Mouse (Mus musculus): Measurements from ENCODE around the gene Kremen2.

Gene Kremen2

GRCm38 (mm10) chr17:23758801-23759200, 13.2 kb upstream of the Kremen2 start:
- DNase-seq: no peak

DNA sequence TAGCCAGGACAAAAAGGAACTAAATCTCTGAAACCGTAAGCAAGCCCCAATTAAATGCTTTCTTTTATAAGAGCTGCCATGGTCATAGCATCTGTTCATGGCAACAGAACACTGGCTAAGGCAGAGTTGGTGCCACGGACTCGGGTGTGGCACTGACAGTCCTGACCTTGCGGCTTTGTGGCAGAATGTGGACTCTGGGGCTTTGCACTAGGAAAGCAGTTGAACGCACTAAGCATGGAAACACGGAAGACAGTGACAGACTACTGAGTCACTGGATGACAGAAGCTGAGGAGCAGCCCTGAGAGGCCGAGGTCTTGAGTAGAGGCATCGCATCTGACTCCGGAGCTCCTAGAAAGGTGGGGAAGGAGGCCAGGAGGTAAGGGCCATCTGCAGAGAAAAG, 11.9 kb upstream of the Kremen2 start:
- DNase-seq: no peak

DNA sequence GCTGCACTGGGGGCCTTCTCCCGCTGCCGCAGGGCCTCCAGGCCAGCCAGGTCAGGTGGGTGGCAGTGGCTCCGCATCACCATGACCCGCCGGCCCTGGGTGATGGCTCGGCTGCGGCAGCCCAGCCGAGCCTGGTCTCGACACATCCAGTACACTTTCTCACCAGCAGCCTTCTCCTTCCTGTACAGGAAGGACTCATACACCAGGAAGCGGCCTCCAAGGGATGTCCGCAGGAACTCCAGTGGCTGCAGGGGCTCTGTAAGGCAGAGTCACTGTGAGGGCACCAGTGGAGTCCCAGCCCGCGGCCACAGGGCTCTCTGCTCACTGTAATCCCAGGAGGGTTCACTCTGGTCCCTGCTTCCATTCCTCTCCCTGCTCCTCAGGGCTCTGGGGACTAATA, 10.1 kb upstream of the Kremen2 start:
- no peak for DNase-seq

DNA sequence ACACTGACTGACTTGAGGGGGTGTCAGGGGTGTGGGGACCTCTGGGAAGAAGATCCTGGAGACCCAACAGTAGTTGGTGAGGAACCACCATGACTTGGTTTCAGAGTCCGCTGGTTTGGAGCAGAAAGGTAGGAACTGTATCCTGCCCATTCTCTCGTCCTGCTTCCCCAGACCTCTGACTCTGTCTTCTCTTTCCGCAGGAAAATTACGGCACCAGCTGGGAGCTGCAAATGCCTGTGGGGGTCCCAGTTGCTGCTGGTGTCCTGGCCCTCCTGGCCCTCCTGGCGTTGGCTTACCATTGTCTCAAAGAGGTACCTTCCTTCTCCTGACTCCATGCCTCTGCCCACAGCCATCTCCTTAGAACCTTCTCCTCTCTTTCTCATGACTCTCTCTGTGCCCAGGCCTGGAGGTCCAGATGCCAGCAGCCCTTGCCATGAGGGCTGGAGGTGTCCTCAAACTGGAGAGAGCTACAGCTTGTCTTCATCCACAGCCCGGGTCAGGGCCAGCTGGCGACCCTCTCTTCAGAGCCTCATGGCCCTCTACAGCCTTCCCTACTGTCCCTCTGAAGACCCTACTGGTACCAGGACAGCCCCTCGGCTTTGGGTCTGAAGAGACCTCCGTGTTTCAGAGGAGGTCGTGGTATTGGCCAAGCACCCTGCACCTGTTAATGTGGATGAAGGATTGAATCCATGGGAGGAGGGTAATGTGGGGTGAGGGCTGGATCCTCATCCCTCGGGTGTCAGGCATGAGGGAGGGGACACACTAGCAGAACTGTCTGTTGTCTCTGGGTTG, 4.0 kb upstream of the Kremen2 start:
- no peak for DNase-seq

- DNase-seq: peak; percentile 90
Observed at GRCm38 (mm10) chr17:23748631-23749391, 3.2 kb upstream of the Kremen2 start.

GRCm38 (mm10) chr17:23748026-23748425, 2.4 kb upstream of the Kremen2 start:
- DNase-seq: no peak

DNA sequence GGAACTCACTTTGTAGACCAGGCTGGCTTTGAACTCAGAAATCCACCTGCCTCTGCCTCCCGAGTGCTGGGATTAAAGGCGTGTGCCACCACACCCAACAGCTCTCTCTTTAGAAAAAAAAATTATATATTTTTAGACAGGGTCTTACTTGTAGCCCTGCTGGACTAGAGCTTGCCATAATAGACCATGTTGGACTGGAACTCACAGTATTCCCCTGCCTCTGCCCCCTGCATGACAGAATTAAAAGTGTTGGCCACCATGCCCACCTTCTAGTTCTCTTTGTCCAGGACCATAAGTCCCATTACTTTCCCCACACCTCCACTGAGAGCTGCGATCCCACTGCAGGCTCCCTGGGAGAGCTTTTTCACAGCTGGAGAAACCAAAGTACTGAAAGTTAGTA, 1.8 kb upstream of the Kremen2 start:
- no peak for DNase-seq

DNA sequence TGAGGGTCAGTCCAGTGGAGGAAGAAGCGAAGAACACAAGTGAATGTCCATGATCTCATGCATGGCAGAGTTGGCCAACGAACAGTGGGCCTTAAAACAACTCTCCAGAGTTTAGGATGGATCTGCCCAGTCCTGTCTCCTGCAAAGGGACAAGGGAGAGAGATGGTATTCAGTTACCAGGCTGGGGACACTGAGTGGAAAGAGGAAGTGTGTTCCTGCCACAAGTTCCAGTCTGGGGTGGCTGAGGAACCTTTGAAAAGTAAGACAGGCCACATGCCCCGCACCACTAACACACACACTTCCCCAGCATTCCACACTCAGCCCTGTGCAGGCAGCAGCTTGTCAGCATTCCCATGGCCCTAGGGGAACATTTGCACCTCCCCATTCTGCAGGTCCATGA, 1.1 kb upstream of the Kremen2 start:
- no peak for DNase-seq

- no peak for DNase-seq
Observed at GRCm38 (mm10) chr17:23746311-23746710, 678 bp upstream of the Kremen2 start.

- DNase-seq: no peak
Observed at GRCm38 (mm10) chr17:23744651-23745050, 982 bp downstream of the Kremen2 start.

- no peak for DNase-seq
Observed at GRCm38 (mm10) chr17:23744076-23744475, 1.6 kb downstream of the Kremen2 start.

GRCm38 (mm10) chr17:23742941-23743340, 2.7 kb downstream of the Kremen2 start:
- no peak for DNase-seq

- peak; percentile 50 for DNase-seq
Observed at GRCm38 (mm10) chr17:23742210-23742793, 3.3 kb downstream of the Kremen2 start.

DNA sequence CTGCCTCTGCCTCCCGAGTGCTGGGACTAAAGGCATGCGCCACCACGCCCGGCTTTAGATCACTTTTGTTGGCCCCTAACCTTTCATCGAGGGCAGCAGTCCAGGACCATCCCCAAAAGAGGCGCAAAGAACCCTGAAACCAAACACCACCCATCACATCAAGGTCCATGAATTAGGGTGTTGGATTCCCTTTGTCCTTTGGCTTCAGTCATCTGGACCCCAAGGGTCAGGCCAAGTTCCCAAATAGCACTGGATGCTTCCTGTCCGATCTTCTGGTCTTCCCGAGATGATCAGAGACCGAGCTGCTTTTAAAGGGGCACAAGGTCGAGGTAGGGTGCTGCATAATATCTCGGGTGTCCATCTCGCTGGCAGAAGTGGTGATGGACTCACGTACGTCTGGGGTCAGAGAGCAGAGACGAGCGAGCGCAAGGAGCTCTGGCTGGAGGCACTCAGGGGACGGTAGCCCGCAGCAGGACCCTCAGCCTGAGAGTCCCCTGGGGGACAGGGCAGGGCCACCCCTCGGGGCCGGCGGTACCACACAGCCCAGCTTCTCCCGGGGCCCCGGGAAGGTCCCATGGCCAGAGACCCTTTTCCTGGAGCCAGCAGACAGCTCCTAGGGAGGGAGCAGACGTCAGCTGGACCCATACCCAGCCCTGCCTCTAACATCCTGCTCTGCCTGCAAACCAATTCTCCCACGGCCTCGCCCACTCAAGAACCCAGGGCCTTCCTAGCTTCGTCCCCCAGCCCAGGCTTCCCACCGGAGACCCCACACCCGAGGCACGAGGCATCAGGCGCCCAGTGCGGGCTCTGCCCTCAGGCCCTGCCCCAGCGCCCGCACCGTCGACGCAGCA, 4.0 kb downstream of the Kremen2 start:
- no peak for DNase-seq

GRCm38 (mm10) chr17:23740598-23741021, 5.0 kb downstream of the Kremen2 start, which contains the start of gene Paqr4:
Gene Paqr4 (minus strand): TSS chr17:23740867.
- DNase-seq: no peak

DNA sequence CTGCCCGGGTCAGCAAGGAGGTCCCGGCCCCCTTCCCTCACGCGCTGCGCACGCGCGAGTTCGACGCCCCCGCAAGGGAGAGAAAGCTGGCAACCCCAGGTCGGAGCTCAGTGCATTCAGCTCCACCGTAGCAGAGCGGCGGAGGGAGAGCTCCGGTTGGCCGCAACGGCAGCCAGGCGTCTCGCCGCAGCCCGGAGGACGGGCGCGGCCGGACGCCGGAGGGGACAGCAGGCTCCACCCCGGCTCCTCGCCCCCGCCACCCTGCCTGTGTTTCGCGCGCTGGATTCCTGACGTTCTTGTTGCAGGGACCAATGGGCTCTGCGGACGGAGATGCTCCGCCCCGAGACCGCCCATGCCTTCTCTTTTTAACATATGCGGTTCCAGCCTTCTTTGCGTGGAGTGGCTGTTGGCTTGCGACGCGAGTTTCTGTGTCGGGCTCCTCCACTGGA, 5.5 kb downstream of the Kremen2 start:
- peak; percentile 96 for DNase-seq

GRCm38 (mm10) chr17:23739202-23740135, 6.2 kb downstream of the Kremen2 start:
- peak; percentile 48 for DNase-seq

- DNase-seq: no peak
Observed at GRCm38 (mm10) chr17:23738836-23739201, 6.8 kb downstream of the Kremen2 start.

DNA sequence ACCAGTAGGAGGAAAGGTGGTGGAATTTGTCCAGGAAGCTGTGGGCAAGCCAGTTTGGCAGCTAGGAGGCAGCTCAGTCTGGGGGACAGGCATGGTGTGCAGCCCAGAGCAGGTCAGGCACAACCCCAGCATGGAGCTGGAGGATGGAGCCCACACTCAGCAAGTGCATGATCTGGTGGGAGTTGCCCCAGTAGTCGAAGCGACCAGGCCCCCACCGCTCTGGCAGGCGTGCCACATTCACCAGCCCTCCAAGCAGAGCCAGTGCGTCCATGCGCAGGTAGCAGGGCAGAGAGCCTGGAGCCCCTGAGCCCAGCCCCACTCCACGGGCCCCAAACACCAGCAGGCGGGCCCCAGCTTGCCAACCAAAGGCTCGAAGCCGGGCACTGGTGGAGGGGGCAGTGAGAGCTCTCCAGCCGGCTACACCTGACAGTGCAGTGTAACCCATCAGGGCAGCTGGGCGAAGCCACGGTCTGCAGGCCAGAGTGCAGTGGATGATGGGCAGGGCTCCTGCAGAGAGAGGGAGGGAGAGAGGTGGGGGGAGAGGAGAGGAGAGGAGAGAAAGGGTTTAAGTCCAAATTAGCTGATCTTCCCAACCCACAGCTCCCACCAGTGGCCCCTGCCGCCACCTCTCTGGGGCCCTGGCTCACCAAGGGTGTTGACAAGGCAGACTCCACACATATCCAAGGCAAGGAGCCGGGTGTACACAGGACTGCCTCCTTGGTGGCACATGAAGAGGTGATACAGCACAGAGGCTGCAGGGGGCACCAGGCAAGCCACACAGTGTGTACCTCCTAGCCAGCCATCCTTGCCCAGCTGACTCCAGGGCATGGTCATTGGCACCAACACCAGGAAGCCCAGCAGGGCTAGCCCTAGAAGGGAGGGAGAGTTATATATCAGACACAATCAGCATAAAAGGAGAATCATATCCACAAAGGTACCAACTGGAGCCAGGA, 7.9 kb downstream of the Kremen2 start:
- DNase-seq: no peak

- no peak for DNase-seq
Observed at GRCm38 (mm10) chr17:23734341-23734740, 11.3 kb downstream of the Kremen2 start.
